In the genomic region with DNA sequence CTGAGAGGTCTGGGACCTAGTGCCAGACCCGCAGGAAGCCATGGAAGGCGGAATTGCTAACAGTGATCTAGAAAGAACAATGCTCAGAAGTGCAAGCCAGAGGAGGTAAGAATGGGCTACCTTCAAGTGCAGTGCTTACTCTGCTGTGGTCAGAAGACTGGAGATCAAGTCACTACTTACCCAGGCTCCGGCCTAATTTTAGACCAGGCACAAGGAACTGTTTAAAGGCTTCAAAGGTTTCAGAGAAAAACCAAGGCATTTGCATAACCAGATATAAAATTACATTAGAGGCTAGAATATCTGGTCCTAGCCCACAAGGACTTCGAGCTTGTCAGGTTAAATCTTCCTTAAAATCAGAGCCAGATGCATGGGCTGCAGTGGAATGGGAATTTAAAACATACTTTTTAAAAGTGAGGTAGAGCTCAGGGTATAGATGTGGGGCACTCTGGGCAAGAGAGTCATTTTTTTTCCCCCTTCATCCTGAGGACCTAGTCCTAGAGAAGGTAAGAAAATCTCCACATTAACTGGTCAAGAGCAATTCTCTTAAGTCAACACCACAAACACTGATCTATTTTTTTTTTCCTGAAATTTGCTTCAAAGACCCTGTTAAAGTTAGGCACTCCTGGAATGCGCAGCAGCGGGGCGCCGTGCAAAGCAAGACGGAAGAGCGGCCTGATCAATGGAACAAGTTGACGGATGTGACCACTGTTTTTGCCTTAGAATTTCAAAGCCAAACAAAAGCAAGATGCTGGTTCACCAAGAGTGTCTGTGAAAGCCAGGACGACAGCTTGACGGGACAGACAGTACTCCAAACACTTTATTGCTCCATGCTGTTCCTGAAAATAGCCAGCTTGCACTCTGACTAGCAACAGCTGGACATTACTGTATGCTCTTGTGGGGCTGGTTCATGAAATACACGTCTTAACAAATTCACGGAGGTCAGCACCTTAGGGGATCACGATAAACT, we compare ENCODE assay signal across 10 mouse cellular contexts. TPM values are rescaled to one million over a fixed set of nuclear protein-coding genes. Genes with fewer than 3 reads are reported as not detected.
DNase-seq lines count a peak whose midpoint lies in the region; ATAC-seq lines count a peak whose summit lies in the region.
"Had no signal": no experiment of that assay in that cellular context is flagged by ENCODE, and none has a peak within 500 bp of the region (broad histone marks: within the 10 kb centered on the region; RNA-seq: fewer than 3 reads in every experiment).

No protein-coding gene starts in this region.

- H3K4me2 ChIP-seq in hindbrain, embryonic 14.5 days (replicated peaks) = no peak overlapping the region
- no peak overlapping the region for H3K4me2 ChIP-seq in embryonic facial prominence, embryonic 15.5 days (replicated peaks)
- H3K4me2 ChIP-seq in kidney, embryonic 16.5 days (replicated peaks; ENCODE audit: low read depth, low read length) = no peak overlapping the region
- H3K4me2 ChIP-seq in midbrain, embryonic 16.5 days (ENCODE audit: low read length) = no peak overlapping the region

- no peak for ATAC-seq in hindbrain, embryonic 14.5 days (ENCODE audit: low FRiP score)
- ATAC-seq in embryonic facial prominence, embryonic 15.5 days (ENCODE audit: insufficient number of reproducible peaks, low FRiP score, low TSS enrichment, low read depth) = peak; percentile 84
- ATAC-seq in kidney, embryonic 16.5 days (ENCODE audit: low FRiP score, low TSS enrichment) = peak; percentile 67; the same call in 1 of the 2 replicates
- ATAC-seq in midbrain, embryonic 16.5 days = no peak

- H3K9me3 ChIP-seq in hindbrain, embryonic 10.5 days = no peaks in the 10 kb centered on the region
- no peaks in the 10 kb centered on the region for H3K9me3 ChIP-seq in hindbrain, embryonic 14.5 days (ENCODE audit: control insufficient read depth, low read length)
- H3K9me3 ChIP-seq in embryonic facial prominence, embryonic 15.5 days (replicated peaks) = no peaks in the 10 kb centered on the region
- H3K9me3 ChIP-seq in kidney, embryonic 16.5 days (ENCODE audit: low read length) = 0 out of 2 replicates have a peak, but pooled peaks cover under 1% of the 10 kb centered on the region
- no peaks in the 10 kb centered on the region for H3K9me3 ChIP-seq in midbrain, embryonic 16.5 days (replicated peaks; ENCODE audit: control insufficient read depth, low read length, poor library complexity, severe bottlenecking)

- H3K36me3 ChIP-seq in hindbrain, embryonic 10.5 days = peaks cover 46% of the 10 kb centered on the region
- H3K36me3 ChIP-seq in hindbrain, embryonic 14.5 days (replicated peaks; ENCODE audit: control insufficient read depth, insufficient read depth) = no peaks in the 10 kb centered on the region
- no peaks in the 10 kb centered on the region for H3K36me3 ChIP-seq in embryonic facial prominence, embryonic 15.5 days
- H3K36me3 ChIP-seq in kidney, embryonic 16.5 days (ENCODE audit: insufficient read depth, low read length) = no peaks in the 10 kb centered on the region; the same call in 1 of the 2 replicates
- no peaks in the 10 kb centered on the region for H3K36me3 ChIP-seq in midbrain, embryonic 16.5 days (ENCODE audit: control insufficient read depth, insufficient read depth, low read length)

- peak overlapping the region; percentile 76 for H3K27ac ChIP-seq in hindbrain, embryonic 10.5 days
- H3K27ac ChIP-seq in hindbrain, embryonic 14.5 days = no peak overlapping the region
- H3K27ac ChIP-seq in embryonic facial prominence, embryonic 15.5 days (replicated peaks) = peak overlapping the region; percentile 85
- peak overlapping the region; percentile 40; the same call in 1 of the 2 replicates for H3K27ac ChIP-seq in kidney, embryonic 16.5 days (ENCODE audit: low read length)
- no peak overlapping the region for H3K27ac ChIP-seq in midbrain, embryonic 16.5 days (ENCODE audit: low read length)

- H3K4me3 ChIP-seq in hindbrain, embryonic 10.5 days = no peak overlapping the region
- no peak overlapping the region for H3K4me3 ChIP-seq in hindbrain, embryonic 14.5 days (replicated peaks; ENCODE audit: low read length)
- no peak overlapping the region for H3K4me3 ChIP-seq in embryonic facial prominence, embryonic 15.5 days (replicated peaks)
- H3K4me3 ChIP-seq in kidney, embryonic 16.5 days (ENCODE audit: low read length) = no peak overlapping the region
- no peak overlapping the region for H3K4me3 ChIP-seq in midbrain, embryonic 16.5 days (ENCODE audit: low read depth, low read length)

- H3K9ac ChIP-seq in hindbrain, embryonic 14.5 days = no peak overlapping the region
- no peak overlapping the region for H3K9ac ChIP-seq in embryonic facial prominence, embryonic 15.5 days
- no peak overlapping the region for H3K9ac ChIP-seq in kidney, embryonic 16.5 days (replicated peaks; ENCODE audit: low read length)
- H3K9ac ChIP-seq in midbrain, embryonic 16.5 days (ENCODE audit: low read depth, low read length) = no peak overlapping the region

- no peaks in the 10 kb centered on the region for H3K27me3 ChIP-seq in hindbrain, embryonic 10.5 days (ENCODE audit: insufficient read depth, poor library complexity, severe bottlenecking)
- H3K27me3 ChIP-seq in hindbrain, embryonic 14.5 days (ENCODE audit: control insufficient read depth, insufficient read depth, low read length) = no peaks in the 10 kb centered on the region
- no peaks in the 10 kb centered on the region for H3K27me3 ChIP-seq in embryonic facial prominence, embryonic 15.5 days
- no peaks in the 10 kb centered on the region for H3K27me3 ChIP-seq in kidney, embryonic 16.5 days (ENCODE audit: insufficient read depth, low read length)
- H3K27me3 ChIP-seq in midbrain, embryonic 16.5 days (ENCODE audit: control insufficient read depth, insufficient read depth, low read depth, low read length) = no peaks in the 10 kb centered on the region

- WGBS in hindbrain, embryonic 10.5 days = 38% methylated on average over 16 of the region's 16 CpGs
- WGBS in hindbrain, embryonic 14.5 days = 43% methylated on average over 16 of the region's 16 CpGs
- WGBS in embryonic facial prominence, embryonic 15.5 days = 23% methylated on average over 16 of the region's 16 CpGs
- 75% methylated on average over 16 of the region's 16 CpGs for WGBS in kidney, embryonic 16.5 days
- 79% methylated on average over 16 of the region's 16 CpGs for WGBS in midbrain, embryonic 16.5 days

- peaks cover 40% of the 10 kb centered on the region for H3K4me1 ChIP-seq in hindbrain, embryonic 10.5 days (replicated peaks)
- H3K4me1 ChIP-seq in hindbrain, embryonic 14.5 days (replicated peaks; ENCODE audit: control insufficient read depth, insufficient read depth, low read length) = peaks cover 7% of the 10 kb centered on the region; the same call in 1 of the 2 replicates
- H3K4me1 ChIP-seq in embryonic facial prominence, embryonic 15.5 days = peaks cover 58% of the 10 kb centered on the region
- H3K4me1 ChIP-seq in kidney, embryonic 16.5 days (ENCODE audit: insufficient read depth, low read length) = peaks cover 5% of the 10 kb centered on the region
- H3K4me1 ChIP-seq in midbrain, embryonic 16.5 days (ENCODE audit: control insufficient read depth, insufficient read depth, low read length) = peaks cover 6% of the 10 kb centered on the region; the same call in 1 of the 2 replicates

- peak; percentile 28 for DNase-seq in hindbrain, embryonic 10.5 days (ENCODE audit: low spot score)
- no peak for DNase-seq in hindbrain, embryonic 14.5 days (ENCODE audit: low spot score)
- DNase-seq in mesoderm, embryonic 11.5 days (ENCODE audit: low read depth, low spot score) = peak; percentile 76
- DNase-seq in adrenal gland, adult (ENCODE audit: inconsistent age in 2 of 2, low spot score in 1 of 2) = no peak
- no peak for DNase-seq in cerebellum, adult 18-20 months

RNA-seq across cellular contexts. Expression of a gene that starts 40.1 kb away (rescaled TPM):
- not detected in 2 replicates for polyA plus RNA-seq in hindbrain, embryonic 10.5 days (2016; fragmentation: Nextera tagmentation; extraction: Ambion mirVana)
- polyA plus RNA-seq in hindbrain, embryonic 14.5 days (2014; fragmentation: Nextera tagmentation; extraction: Ambion mirVana) = not detected in 2 replicates
- polyA plus RNA-seq in embryonic facial prominence, embryonic 15.5 days (2015; fragmentation: Nextera tagmentation; extraction: Ambion mirVana) = not detected in 2 replicates
- polyA plus RNA-seq in kidney, embryonic 16.5 days (2015; fragmentation: Nextera tagmentation; extraction: Ambion mirVana) = not detected in 2 replicates
- polyA plus RNA-seq in midbrain, embryonic 16.5 days (2015; fragmentation: Nextera tagmentation; extraction: Ambion mirVana) = 0.10 TPM in 1 of 2 replicates, not detected in the other
- polyA plus RNA-seq: liver, adult 2 months; neural tube, embryonic 14.5 days had no signal

Comparison
In these comparisons a context has a peak if more than half of its experiments do, and no peak if none do; other contexts are left out.
1. DNase-seq: peak in hindbrain, embryonic 10.5 days (single experiment) and mesoderm, embryonic 11.5 days (single experiment); none in hindbrain, embryonic 14.5 days (single experiment), adrenal gland, adult (0 of 2) and cerebellum, adult 18-20 months (0 of 2).
2. H3K27ac ChIP-seq: peak in hindbrain, embryonic 10.5 days (single experiment), embryonic facial prominence, embryonic 15.5 days (single experiment) and kidney, embryonic 16.5 days (single experiment); none in hindbrain, embryonic 14.5 days (single experiment) and midbrain, embryonic 16.5 days (single experiment).
3. ATAC-seq: peak in embryonic facial prominence, embryonic 15.5 days (single experiment) and kidney, embryonic 16.5 days (single experiment); none in hindbrain, embryonic 14.5 days (single experiment) and midbrain, embryonic 16.5 days (single experiment).